Mouse (Mus musculus) lung, adult 2 months (tissue): Measurements from ENCODE around the gene Ggta1. TPM values are rescaled to one million over a fixed set of nuclear protein-coding genes. Genes with fewer than 3 reads are reported as not detected.

Experiments used
- DNase-seq: peaks from one replicate; pipeline ENCODE4 v3.0.0; 2022
- H3K4me1 ChIP-seq: fragments of 200-500 bp; 2 replicates; pipeline ENCODE4 v1.6.1; 2011; ENCODE audit warnings: low read length; ENCODE audit not compliant: control insufficient read depth, insufficient read depth
- H3K4me3 ChIP-seq: fragments of 200-500 bp; replicated peaks from 2 replicates; pipeline ENCODE3; 2011; ENCODE audit warnings: low read depth, mild to moderate bottlenecking, control low read depth, low read length; ENCODE audit errors: extremely low read depth
- CTCF ChIP-seq: fragments of 200-500 bp; IDR thresholded peaks from 2 replicates; pipeline ENCODE4 v1.5.1; 2011; ENCODE audit warnings: mild to moderate bottlenecking, low read length, control low read depth; ENCODE audit not compliant: insufficient read depth
- POLR2A ChIP-seq: fragments of 200-500 bp; IDR thresholded peaks from 2 replicates; pipeline ENCODE4 v1.6.1; 2011; ENCODE audit warnings: low read depth, mild to moderate bottlenecking, control low read depth, low read length, borderline replicate concordance; ENCODE audit errors: extremely low read depth
- WGBS: fragments of 180-500 bp; shearing (Covaris S2); methylation state at CpG from one replicate; pipeline ENCODE4 v1.1.7; 2018; 5-methylcytosine and 5-hydroxymethylcytosine counted together
- polyA plus RNA-seq: library from polyadenylated mRNA; depleted of rRNA; stranded (reverse); fragments of >200 nt; gene quantifications from 2 replicates; pipeline ENCODE4 v1.2.3, GENCODE M21; 2012

Ggta1 gene
- polyA plus RNA-seq, 1 experiment: 24.4 TPM

DNA sequence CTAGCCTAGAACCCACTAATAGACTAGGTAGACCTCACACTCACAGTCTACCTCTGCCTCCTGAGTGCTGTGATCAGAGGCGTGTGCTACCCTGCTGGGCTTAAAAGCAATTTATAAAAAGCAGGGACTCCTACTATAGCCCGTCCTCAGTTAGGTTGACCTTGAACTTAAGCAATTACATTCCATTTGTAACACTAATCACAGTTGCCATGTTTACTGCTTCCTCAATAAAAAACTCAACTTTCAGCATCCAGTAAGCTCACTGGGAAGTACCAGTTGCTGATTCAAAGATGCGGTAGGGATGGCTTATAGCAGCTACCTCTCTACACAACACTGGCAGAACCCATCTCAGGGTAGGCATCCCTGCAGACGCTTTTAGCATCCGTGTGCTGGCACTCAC lies 19.7 kb downstream of the Ggta1 start:
- 82% methylated on average over 5 of the region's 5 CpGs for WGBS
- H3K4me3 ChIP-seq: no peak overlapping the region
- DNase-seq: no peak
- TF ChIP-seq CTCF (no peak), POLR2A (no peak)
- peaks cover 28% of the 10 kb centered on the region for H3K4me1 ChIP-seq

DNA sequence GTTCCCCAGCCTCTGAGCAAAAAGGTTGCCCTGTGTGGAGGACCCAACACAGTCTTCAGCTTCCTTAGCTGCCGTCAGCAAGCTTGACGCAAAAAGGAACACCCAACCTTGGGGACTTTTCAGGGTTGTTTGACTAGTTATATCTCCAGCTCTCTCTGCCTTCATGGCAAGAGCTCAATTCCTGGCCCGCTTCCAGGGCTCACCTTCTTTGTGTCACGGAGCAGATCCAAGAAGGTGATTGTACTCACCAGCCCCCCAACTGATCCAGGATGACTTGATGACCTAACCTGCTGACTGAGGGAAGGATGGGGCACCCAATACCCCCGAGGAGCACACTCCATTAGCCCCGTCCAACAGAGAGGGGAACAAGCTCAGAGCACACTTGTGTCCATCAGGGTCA lies 21.0 kb downstream of the Ggta1 start:
- no peak for DNase-seq
- peaks cover 24% of the 10 kb centered on the region for H3K4me1 ChIP-seq
- TF ChIP-seq POLR2A: no peak
- TF ChIP-seq CTCF: no peak

DNA sequence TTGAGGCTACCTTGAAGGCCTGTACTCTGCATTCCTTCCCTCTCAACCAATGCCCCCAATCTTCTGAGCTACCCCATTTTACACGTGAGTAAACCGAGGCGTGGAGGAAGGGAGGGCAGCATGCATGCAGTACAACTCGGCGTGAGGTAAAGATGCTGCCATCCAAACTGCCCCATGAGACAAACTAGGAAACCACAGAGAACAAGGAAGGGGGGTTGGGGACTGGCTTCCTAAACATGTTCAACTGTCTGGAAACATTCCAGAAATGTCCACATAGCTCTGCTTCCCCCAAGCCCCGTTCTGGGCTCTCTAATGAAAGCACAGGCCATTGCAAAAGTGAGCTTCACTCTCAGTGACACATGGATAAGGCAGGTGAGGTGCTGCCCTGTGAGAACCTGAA lies 21.6 kb downstream of the Ggta1 start:
- DNase-seq: no peak
- TF ChIP-seq CTCF: no peak
- no peak for TF ChIP-seq POLR2A
- Histone ChIP-seq H3K4me1 (peaks cover 18% of the 10 kb centered on the region), H3K4me3 (no peak overlapping the region)
- WGBS: 65% methylated on average over 6 of the region's 6 CpGs

More for the DNA sequence above, 21.0 kb downstream of the Ggta1 start:
- WGBS: 67% methylated on average over 6 of the region's 6 CpGs
- no peak overlapping the region for H3K4me3 ChIP-seq

DNA sequence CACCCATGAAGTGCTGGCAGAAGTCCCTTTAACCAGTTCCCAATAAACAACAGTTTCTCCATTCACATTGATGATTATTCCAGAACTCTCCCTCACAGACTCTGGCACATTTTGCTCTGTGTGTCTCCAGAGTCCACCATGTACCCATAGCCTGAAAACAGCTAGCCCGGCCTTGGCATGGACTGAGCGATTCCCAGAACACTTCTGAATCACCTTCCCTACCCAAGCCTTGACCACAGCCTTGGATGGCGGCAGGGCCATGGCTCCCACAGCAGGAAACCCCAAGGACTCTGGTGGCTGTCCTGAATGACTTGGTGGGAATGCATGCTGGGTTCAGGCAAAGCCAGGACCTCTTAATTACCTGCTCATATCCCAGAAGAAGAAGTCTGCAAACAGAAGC lies 22.6 kb downstream of the Ggta1 start:
- TF ChIP-seq CTCF (no peak), POLR2A (no peak)
- Histone ChIP-seq H3K4me3 (no peak overlapping the region), H3K4me1 (peaks cover 10% of the 10 kb centered on the region)
- DNase-seq: no peak
- 83% methylated on average over 3 of the region's 3 CpGs for WGBS

DNA sequence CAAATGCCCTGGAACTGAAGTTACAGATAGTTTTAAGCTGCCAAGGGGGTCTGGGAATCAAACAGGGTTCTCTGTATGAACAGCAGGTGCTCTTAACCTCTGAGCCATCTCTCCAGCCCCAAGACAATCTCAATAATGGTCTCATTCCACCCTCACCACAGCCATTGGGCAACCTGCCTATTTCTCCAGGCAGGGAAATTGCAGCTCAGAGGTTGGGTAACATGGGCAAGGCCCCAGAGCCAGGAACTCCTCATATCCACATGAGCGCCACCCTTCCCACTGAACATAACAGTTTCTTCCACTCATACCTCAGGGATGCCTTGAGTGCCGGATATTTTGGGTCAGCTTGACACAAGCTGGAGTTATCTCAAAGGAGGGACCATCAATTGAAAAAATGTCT lies 25.2 kb downstream of the Ggta1 start:
- Histone ChIP-seq H3K4me3 (no peak overlapping the region), H3K4me1 (peaks cover 9% of the 10 kb centered on the region; the same call in 1 of the 2 replicates)
- WGBS: 86% methylated on average over 2 of the region's 2 CpGs
- TF ChIP-seq CTCF: no peak
- no peak for TF ChIP-seq POLR2A
- DNase-seq: no peak

DNA sequence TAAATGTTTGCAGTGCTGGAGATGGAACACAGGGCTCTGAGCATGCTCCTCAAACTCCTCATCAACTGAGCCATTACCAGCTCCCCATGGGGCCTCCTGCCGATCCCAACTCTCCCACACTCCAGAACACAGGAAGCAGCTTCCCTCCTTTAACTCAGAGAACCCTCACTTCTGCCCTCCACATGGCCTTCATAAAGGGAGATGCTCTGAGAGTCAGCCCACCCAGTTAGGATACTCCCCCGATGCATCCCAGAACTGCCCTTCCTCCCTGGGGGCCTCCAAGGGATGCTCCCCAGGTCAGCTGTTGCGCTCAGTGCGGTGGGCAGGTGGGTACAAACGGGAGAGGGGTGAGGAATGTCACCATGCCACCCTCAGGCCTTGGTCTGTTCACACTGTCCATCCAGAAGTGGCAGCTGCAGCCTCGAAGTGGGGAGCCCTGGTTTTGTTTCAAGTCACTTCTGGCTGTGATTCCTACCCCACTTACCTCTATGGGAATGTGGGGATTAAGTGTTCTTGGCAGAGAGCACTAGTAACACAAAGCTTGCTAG lies 28.4 kb downstream of the Ggta1 start:
- no peak for TF ChIP-seq CTCF
- no peak for TF ChIP-seq POLR2A
- WGBS: 79% methylated on average over 6 of the region's 6 CpGs
- peaks cover 13% of the 10 kb centered on the region; the same call in 1 of the 2 replicates for H3K4me1 ChIP-seq
- DNase-seq: no peak
- H3K4me3 ChIP-seq: no peak overlapping the region

DNA sequence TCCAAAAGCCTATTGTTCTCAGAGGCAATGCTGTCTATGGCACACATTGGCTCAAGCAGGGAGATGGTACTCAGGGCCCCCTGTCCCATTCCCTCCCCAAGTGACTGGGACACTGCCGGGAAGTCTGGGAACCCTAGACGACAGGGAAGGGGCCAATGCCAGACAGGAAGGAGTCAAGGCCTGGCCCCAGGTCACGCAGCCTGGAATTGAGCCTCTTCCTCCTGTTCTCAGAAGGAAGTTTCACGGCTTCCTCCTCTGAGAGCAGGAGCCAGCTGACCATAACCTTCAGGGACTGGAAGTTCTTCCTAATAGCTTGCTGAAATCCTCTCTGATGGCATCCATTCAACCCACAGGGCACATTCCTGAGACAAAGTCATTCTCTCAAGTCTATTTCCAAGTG lies 29.6 kb downstream of the Ggta1 start:
- WGBS: 36% methylated on average over 4 of the region's 4 CpGs
- DNase-seq: no peak
- Histone ChIP-seq H3K4me3 (no peak overlapping the region), H3K4me1 (peaks cover 13% of the 10 kb centered on the region; the same call in 1 of the 2 replicates)
- TF ChIP-seq POLR2A: 0 out of 2 replicates have a peak, but pooled peaks have one; percentile 27
- TF ChIP-seq CTCF: no peak

DNA sequence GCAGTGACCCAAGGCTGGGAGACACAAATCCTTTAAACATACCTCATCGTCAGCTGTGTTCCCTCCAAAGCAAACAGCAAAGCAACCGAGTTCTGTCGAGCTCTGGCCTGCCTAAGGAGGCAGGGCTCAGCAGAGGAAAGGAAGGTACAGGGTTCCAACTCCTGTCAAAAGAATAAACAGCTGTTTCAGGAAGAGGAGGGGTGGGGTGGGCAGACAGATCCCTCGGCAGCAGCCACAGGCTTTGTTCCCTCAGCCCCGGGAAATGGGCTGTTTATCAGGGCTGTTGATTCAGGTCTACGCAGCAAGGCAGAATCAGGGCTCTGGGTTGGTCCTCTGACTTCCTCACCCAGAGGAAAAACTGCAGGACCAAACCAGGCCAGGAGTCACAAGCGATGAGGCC lies 30.6 kb downstream of the Ggta1 start:
- 12% methylated on average over 7 of the region's 7 CpGs for WGBS
- peak; percentile 38 for DNase-seq
- Histone ChIP-seq H3K4me1 (peaks cover 13% of the 10 kb centered on the region; the same call in 1 of the 2 replicates), H3K4me3 (peak overlapping the region; percentile 59)
- TF ChIP-seq CTCF (no peak), POLR2A (peak; percentile 53; the same call in 1 of the 2 replicates)

DNA sequence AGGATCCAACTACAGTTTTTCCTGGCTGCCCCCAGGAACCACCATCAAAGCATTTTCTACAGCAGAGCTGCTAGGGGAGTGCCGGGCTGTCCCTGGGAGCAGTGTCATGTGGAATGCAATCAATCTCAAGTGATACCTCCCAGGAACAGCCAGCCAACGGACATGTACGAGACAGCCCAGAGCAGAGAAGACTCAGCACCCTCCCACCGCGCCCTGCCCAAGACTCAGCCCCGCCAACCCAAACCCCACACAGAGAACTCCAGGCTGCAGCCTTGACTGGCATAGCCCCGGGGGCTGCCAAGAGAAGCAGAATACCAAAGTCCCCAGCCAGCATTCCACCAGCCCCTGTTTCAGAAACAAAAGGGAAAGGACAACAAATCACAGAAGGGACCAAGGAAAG lies 31.0 kb downstream of the Ggta1 start:
- Histone ChIP-seq H3K4me1 (peaks cover 13% of the 10 kb centered on the region; the same call in 1 of the 2 replicates), H3K4me3 (peak overlapping the region; percentile 59)
- TF ChIP-seq CTCF (no peak), POLR2A (no peak; the same call in 1 of the 2 replicates)
- 7% methylated on average over 7 of the region's 7 CpGs for WGBS
- peak; percentile 23 for DNase-seq

DNA sequence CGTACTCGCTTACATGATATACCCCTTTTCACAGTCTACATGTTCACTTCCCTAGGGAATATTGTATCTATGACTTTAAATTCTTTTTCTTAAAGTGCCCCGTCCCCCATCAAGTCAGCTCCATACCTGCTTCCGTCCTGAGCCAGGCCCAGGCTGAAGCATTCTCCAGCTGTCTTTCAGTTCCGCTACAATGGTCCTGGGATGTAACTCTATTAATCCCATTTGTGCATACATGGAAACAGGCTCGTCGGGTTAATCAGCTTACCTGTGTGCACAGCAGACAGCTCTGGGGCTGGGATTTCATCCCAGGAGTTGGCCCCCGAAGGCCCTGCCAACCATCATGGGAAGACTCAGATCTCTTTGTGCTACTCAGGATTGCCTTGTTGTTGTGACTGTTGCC lies 32.2 kb downstream of the Ggta1 start:
- WGBS: 85% methylated on average over 8 of the region's 8 CpGs
- TF ChIP-seq POLR2A (no peak), CTCF (no peak)
- H3K4me3 ChIP-seq: no peak overlapping the region
- DNase-seq: no peak
- H3K4me1 ChIP-seq: peaks cover 13% of the 10 kb centered on the region; the same call in 1 of the 2 replicates
